Mouse (Mus musculus) heart, postnatal 0 days (tissue): ENCODE data around the gene Nom1.

Experiments
- CTCF ChIP-seq: IDR thresholded peaks from 2 replicates; pipeline ENCODE4 v1.5.1; 2016; ENCODE audit warnings: antibody characterized with exemption, control low read depth, low read depth
- EP300 ChIP-seq: IDR thresholded peaks from 2 replicates; pipeline ENCODE4 v1.6.1; 2016; ENCODE audit warnings: antibody characterized with exemption, low read depth

DNA sequence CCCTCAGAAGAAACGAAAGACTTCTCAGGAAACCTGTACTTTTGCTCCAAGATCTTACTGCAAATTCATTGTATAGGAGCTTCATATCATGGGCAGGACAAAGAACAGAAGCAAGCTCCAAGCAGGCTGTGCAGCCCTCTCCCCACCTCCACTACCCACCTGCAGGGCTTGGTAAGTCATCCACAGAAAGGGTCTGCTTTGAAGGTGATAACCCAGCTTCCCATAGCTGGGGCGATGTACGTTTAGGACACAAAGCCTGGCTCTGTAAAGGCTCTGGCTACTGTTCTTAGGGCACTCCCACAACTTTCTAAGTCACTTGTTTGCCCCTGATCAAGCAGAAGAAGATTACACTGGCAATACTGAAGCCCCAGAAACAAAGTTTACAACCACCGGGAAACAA, 49.3 kb downstream of the Nom1 start:
- no peak for TF ChIP-seq CTCF
- no peak for TF ChIP-seq EP300
